Mouse (Mus musculus): ENCODE measurements around the gene Olfr1102.

- TF ChIP-seq CTCF (IDR thresholded peaks at IDR 0.05; ENCODE audit: control insufficient read depth, insufficient read depth, insufficient replicate concordance, low read depth, low read length): no peak
- TF ChIP-seq POLR2A (IDR thresholded peaks at IDR 0.05; ENCODE audit: control insufficient read depth, low read depth, low read length): no peak
Observed at GRCm38 (mm10) chr2:86991121-86991520, 7.1 kb upstream of the Olfr1102 start, which contains the start of gene Olfr1101.

Data from testis, adult 2 months (tissue).